Mouse (Mus musculus) kidney, adult 18-20 months (tissue): ENCODE data around the gene Pls3.

Experiments
- DNase-seq: peaks from one replicate; pipeline ENCODE4 v3.0.0; 2021

The Pls3 gene

DNA sequence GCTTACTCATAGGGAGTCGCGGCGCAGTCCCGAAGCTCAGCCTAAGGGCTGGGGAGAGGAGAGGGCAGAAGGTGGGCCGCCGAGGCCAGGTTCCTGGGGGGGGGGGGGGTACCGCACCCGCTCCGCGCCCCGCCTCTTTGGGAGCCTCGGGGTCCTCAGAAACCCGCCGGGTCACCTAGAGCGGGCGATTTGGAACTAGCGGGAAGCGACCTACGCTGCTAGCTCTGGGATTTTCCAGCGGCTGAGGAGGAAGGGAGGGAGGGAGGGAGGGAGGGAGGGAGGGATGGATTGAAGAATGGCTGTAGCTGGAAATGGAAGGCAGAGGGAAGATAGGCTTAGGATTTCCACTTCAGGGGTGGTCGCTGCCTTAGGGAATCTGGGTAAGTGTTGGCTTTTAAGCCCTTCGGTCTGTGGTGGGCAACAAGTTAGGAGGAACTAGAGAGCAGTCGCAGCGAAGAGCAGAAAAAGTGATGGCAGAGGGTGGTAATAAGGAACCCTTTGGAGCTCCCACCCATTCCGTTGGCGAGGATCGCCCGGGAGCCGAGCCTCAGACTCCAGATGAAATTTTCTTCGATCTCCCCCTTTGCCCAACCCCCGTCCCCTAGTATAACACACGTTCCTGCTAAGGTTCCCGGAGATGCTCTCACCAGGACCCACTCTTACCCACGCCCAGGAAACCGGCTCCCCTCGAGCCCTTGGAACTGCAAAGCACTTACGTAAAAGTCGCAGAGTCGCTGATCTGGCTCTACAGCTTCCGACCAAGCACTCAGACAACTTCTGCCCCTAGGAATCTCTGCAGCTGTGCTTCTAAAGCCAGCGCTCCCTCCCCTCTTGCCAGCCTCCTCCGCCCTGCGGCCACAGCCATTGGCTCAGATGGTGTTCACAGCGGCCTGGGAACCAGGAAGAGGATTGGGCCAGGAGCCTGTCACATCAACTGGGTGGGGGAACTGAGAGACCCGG, at the start of gene Pls3:
TSS of gene Pls3 (minus strand) at position 851 of the 960 bp plus-strand sequence.
- peak; percentile 74 for DNase-seq

DNA sequence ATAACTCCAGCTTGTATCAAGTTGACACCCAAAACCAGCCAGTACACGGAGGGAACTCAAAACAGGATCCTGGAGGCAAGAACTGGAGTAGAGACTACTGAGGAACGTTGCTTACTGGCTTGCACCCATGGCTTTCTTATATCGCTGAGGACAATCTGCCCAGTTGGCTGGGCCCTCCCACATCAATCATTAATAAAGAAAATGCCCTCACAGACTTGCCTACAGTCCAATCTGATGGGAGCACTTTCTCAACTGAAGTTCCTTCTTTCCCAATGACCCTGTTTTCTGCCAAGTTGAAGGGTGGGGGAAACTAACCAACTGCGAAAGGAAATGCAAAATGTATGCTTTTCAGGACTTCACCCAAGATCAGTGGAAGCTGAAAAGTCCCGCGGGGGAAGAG, 20.7 kb upstream of the Pls3 start:
- peak; percentile 4 for DNase-seq

DNA sequence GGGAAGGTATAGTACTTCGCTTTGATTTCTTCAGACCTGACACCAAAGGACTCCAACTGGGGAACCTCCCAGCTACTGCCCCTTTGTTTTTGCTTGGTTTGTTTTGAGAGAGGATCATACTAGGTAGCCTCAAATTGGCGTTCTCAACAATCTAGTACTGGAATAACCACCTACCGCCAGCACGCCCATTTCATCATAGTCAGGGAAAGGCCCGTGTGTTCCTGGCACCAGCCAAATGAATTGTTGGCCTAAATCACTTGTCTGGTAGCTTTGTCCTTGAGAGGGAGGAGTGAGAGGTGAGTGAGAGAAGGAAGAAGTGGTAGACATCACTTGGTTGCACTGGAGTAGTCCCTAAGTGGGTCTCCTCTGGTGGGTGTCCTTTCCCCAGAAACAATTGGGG, 584 bp upstream of the Pls3 start:
- no peak for DNase-seq

DNA sequence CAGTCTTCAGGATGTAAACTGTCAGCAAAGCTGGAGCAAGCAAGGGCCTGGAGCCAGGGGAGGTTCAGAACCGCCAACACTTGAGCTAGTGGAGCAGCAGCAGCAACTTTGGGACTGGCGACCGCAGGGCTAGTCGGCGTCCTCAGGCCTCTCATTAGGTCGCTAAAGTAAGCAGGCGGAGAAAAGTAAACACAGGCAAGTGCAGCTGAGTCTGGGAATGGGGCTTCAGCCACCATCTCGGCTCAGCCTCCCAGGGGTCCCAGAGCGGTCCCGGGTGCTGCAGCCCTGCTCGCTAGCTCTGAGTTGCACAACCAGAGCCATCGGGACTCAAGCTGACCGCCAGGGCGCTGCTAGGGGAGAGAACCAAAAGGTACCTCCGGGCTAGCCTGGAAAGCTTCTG, 1.2 kb downstream of the Pls3 start:
- peak; percentile 38 for DNase-seq

DNA sequence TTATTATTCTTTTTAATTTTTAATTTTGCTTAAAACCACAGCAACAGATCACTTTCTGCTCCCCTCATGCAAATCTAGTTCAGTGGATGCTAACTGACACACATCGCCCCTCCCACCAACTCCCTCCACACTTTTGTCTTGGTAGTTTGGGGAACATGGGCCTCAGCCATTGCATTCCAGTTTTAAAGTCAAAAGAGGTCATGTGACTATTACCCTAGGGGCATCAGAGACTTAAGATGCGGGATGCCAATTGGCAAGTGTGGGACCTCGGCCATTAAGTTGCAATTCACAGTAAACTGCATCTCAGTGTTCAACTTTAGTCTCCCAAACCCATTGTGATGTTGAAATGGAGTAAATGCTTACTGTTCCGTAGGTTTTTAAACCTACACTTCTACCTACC, 1.7 kb downstream of the Pls3 start:
- no peak for DNase-seq

DNA sequence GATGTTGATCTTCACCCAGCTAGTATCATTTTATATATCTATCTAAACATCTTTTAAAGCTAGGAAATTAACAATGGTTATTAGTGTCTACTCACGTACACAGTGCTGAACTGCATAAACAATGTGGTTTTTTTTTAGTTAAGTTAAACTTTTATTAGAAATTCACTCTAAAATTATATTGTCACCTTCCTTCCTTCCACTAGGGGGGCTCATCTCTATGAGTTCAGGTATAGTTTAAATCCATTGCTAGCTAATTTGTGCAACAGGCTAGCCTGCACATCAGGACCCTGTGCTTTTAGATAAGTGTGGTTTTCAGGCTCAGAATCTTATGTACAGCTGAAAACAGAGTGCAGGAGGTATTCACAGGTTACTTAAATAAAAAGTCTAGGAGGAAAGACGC, 3.1 kb downstream of the Pls3 start:
- DNase-seq: no peak

DNA sequence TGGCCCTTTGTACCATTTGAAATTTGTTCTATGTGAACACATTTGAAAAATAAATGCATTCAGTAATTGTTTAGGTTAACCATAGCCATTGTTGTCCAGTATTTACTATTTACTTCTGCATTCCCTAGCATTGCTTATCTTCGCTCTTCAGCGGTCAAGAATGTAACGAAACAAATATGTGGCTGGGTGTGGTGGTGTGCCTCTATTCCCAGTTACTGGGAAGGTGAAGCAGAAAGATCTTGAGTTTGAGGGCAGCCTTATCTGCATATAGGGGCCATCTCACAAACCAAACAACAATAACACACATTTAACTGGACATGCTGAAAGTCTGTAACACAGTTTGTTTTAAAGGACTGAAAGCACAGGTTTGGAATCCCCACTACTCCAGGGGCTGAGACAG, 13.3 kb downstream of the Pls3 start:
- no peak for DNase-seq

DNA sequence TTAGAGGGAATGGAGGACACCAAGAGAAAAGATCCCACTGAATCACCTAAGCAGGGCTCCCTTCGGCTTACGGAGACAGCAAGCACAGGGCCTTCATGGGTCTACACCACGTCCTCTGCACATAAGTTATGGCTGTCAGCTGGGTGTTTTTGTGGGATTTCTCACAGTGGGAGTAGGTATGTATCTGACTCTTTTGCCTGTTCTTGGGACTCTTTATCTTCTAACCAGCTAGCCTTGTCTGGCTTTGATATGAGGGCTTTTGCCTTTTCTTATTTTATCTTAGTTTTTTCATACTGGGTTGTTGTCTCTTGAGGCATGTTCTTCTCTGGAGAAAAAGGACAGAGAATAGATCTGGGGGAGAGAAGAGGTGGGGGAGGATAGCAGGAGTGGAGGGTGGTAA, 20.7 kb downstream of the Pls3 start:
- no peak for DNase-seq

DNA sequence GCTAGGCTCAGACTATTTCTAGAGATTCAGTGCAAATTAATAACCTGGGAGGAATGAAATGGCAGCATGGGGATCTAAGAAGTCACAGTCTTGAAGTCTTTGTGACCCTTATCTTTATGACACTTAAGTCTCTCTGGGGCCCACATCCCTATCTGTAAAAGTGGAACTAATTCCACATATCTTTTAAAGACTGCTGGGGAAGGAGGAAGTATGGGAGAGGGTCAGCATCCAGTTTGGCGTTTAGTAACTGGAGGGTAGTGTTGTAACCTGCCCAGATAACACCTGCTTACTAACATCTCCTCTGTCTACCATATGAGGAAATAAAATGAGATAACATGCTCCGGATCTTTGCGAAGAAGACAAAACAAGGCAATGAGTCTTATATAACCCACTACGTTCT, 30.7 kb downstream of the Pls3 start:
- no peak for DNase-seq

DNA sequence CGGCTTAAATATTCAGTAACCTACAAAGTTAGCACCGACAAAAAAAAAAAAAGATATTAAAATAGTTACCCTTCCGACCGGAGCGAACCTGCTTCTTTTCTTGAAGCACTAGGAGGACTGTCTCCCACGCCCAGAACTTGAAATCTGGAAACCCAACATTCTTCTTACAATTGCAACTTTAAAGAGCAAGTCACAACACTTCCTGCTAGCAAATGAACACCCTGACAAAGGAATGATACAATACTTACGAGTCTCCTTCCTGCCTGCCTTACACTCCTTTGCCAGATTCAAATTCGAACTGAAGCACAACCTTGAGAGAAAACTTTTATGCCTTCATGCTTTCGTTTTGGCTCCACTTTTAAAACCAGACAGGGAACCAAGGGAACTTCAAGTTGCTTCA, 32.1 kb downstream of the Pls3 start:
- no peak for DNase-seq

DNA sequence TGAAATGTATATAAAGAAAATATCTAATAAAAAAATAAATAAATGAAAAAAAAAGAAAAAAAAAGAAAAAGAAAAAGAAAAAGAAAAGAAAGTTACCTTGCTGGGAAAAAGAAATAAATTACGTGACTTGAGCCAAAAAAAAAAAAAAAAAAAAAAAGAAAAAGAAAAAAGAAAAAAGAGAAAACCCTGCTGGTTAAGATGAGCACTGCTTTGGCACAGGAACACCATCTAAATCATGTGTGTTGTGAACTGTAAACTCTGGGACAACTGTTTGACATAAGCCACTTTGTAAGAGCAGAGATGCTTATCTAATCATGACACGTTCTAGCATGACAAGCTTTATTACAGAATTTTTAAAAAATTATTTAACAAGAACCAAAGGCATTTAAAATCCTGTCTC, 32.9 kb downstream of the Pls3 start:
- DNase-seq: no peak

DNA sequence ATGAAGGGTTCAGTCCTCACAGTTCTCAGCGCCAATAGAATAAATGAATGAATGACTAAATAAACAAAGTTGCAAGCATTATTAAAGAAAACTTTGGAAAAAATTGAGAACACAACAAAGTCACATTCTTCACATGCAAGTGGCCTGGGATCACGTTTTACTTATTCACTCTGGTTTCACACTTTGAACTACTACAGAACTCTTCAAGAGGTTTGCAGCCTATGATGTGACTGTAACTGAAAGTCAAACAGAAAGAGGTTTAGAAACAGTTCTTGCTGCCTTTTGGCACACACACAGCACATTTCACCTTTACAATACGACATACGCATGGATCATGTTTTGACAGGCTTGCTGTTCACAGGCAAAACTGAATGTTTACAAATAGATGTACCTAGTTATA, 34.7 kb downstream of the Pls3 start:
- DNase-seq: no peak

DNA sequence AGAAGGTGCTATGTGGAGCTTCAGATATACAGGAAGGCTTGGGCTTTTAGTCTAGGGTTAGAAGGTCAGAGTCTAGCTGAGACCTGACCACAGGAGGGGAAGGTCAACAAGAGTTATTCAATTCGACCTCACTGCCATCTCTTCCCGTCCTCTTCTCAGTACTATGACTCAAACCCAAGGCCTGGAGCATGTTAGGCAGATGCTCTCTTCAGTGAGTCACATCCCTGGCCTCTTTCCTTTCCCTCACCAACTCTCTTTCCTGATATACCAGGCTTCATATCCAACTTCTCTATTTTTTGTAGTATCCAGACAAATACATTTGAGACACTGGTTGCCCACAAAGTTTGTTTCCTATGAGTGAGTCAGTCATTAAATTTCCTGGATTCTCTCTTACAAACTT, 40.1 kb downstream of the Pls3 start:
- no peak for DNase-seq

DNA sequence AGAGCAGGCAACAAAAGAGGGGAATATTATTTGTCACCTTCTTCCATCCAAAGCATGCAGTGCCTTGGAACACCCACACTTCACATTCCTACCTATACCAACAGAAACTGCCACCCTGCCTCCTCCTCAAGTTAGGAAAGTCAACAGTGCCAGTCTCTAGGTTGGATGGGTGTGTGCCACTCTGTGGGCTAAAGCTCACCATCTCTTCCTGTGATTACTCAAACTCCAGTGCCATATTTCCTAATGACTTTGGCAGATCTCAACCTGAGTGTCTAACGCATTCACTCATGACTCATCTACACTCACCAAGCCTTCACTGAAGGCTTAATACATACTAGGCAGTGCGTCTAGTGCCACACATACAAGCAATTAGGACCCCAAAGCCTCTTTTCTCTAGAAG, 40.7 kb downstream of the Pls3 start:
- DNase-seq: no peak

DNA sequence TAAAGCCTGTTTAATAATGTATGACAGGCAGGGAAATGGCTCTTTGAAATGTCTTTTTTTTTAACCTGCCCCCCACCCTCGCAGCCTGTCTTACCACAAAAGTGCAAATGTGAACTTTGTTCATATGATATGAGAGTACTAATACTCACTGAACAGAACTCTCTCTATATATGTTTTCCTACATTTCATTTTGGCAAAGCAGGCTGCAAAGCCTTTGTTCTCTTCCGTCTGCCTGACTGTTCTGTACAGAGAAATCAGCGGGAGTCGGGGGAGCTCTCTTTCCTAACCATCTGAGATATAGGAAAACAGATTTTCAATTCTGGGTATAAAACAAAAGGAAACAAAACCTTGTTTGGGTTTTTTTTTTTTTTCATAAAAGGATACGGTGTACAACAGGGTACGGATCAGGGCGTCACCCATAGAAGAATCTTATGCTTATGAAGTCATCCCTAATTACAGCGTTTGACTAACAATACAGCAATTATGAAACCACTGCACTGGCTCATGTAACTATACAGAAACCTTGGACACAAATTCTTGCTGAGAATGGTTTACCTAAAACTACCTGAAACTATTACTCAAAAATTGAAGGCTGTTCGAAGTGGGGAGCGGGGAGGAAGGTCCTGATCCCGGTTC, 41.9 kb downstream of the Pls3 start:
- no peak for DNase-seq

DNA sequence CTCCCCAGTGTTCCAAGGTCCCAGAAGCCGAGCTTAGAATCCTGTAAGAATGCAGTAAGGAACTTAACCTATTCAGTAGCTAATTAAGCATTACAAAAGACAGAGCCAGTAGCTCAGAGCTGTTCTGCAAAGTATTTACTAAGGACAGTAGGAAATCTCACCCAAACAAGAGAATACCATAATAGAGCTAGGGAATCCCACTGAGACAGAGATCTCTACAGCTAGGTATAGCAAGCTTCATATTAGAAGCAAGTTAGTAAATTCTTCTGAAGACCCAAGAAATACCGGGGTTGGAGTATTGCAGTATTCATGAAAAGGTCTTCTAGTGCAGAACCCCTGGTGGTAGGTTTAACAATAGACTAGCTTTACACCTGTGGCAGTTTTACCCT, 45.1 kb downstream of the Pls3 start:
- no peak for DNase-seq

DNA sequence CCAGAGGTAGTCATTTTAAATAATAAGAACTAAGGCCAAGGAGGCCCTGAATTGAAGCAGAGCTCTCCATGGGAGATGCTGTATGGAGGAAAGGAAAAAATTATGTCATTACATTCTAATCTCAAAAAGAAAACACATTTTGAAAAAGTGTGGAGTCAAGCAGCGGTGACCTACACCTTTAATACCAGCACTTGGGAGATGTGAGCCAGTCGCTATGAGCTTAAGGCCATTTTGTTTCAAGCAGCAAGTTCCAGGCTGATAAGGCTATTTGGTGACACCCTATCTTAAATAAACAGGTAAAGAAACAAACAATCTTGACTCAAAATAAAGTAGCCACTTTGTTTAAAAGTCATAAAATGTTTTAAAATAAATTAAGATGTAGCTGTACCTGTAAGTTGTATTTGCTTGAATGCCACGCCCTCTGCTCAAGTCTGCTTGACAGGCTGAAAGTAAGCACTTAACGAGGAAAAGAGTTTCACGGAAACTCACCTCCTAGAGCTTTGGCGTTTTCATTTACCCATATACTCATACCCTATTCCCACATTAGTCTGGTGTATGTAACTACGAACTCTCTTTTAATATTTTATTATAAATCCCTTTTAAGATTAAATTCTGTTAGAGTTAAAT, 45.6 kb downstream of the Pls3 start:
- no peak for DNase-seq

DNA sequence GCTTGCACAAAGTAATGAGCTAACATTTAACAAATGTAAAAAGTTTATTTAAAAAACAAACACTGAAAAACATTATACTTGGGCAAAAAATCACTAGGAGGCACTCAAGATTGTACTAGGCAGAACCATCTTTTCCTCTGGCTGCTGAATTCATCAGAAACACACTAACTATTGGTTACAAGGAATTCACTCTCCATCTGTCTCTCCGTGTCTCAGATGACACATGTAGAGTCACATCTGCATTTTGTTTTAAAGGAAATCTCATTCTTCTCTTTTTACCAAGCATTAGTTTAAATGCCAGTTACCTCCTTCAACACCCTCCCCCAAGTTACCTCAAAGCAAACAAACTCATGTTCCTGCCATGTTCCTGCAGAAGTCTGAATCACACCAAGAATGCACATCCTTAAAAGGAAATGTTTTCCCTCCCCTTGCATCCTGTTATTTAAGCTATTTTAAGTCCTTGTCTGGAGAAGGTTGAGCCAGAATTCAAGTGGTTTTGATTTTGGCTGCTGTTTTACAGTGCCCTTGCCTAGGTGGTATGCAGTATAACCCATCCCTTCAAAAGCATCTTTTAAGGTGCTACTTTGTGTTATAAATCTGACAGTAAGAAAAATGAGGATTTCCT, 56.2 kb downstream of the Pls3 start:
- no peak for DNase-seq

DNA sequence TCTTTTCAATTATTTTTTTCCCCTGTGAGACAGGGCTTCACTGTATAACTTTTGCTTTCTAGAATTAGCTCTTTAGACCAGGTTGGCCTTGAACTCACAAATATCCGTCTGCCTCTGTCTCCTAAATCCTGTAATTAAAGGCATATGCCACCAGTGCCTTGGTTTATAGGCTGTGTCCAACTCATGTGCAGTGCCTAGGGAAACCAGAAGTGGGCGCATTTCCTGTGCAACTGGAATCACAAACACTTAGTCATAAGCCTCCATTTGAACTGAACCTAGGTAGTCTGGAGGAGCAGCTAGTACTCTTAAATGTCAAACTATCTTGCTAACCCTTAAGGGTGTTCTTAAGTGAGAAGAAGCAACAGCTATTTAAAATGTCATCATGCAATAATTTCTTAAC, 60.0 kb downstream of the Pls3 start:
- DNase-seq: no peak

DNA sequence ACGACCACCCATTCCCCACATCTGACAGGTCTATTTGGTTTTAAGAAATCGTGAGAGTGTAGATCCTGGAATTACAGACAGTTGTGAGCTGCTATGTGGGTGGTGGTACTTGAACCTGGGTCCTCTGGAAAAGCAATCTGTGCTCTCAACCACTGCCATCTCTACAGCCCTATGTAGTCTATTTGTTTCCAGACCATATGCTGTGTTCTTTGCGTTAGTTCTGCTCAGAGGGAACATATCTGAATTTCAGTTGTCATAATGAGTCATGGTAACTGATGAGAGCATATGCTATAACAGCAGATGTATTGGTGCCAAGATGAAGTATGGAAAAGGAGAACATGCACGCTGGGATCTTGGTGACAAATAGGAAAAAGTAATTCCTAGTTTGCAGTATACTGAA, 60.9 kb downstream of the Pls3 start:
- DNase-seq: no peak

DNA sequence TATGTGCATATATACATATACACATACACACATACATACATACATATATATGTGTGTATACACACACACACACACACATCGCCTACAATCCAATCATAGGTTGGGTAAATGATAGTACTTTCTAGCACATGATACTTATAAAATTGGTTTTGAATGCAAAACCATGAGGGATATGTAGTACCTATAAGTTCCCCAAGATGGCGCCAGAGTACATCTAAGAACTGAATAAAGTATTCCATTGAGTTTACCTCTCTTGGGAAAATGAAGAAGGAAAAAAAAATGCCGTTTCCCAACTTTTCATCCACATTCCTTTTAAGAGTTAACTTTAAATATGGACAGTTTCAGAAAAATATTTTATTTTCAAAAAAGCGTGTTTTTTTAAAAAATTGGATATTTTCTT, 78.4 kb downstream of the Pls3 start:
- DNase-seq: no peak

DNA sequence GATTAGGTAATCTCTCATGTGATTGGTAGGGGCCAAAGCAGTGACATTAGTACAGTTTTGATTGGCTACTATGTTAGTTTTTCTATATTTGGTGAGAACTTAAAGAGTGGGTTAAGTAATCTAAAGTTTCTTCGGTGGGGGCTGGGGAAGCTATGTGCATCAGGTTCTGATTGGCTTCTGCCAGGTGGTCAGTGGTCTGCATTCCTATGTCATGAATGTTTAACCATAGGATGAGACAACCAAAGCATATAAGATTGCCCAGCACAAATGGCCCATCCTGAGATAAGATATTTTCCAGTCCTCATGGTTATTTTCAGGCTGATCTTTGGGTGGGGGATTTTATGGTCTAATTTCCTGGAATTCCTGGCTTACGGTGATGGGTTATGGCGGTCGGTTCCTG, 95.2 kb downstream of the Pls3 start:
- no peak for DNase-seq

DNA sequence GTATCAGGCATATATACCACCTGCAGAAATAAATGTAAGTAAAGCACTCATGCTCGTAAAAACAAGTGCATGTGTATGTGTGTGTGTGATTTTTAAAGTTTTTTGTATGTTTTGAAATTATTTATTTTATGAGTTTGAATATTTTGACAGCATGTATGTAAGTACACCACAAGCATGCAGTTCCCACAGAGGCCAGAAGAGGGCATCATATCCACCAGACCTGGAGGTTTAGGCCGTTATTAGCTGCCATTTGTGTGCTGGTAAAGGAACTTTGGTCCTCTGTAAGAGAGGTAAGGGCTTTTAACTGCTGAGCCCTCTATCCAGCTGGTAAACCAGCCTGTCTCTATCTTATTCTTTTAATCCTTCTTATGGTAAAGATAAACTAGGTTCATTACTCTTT, 97.5 kb downstream of the Pls3 start:
- DNase-seq: no peak
